Mouse (Mus musculus) thymus, adult 2 months (tissue): Measurements from ENCODE around the gene Slc38a3. TPM values are rescaled to one million over a fixed set of nuclear protein-coding genes. Genes with fewer than 3 reads are reported as not detected.
A peak's percentile ranks its signal among the peaks of the same experiment; 100 is the strongest.
"Not testable (repeated sequence)": the region's sequence is repeated elsewhere in the genome, so short reads cannot be mapped to it uniquely, and the experiment has no call there.

Source experiments
- DNase-seq: peaks from one replicate; pipeline ENCODE4 v3.0.0; 2021
- H3K27ac ChIP-seq: fragments of 200-500 bp; 2 replicates; pipeline ENCODE4 v1.5.1; 2012; ENCODE audit warnings: low read length, control low read depth; ENCODE audit not compliant: control insufficient read depth, insufficient read depth
- H3K27me3 ChIP-seq: fragments of 200-500 bp; 2 replicates; pipeline ENCODE4 v1.6.1; 2012; ENCODE audit warnings: mild to moderate bottlenecking, low read length, moderate library complexity, mixed read lengths; ENCODE audit not compliant: control insufficient read depth, insufficient read depth
- H3K36me3 ChIP-seq: fragments of 200-500 bp; 2 replicates; pipeline ENCODE4 v1.6.1; 2012; ENCODE audit warnings: mild to moderate bottlenecking, low read length, moderate library complexity; ENCODE audit not compliant: control insufficient read depth, insufficient read depth
- H3K4me1 ChIP-seq: fragments of 200-500 bp; replicated peaks from 2 replicates; pipeline ENCODE4 v1.6.1; 2012; ENCODE audit warnings: low read length; ENCODE audit not compliant: control insufficient read depth, insufficient read depth
- H3K4me3 ChIP-seq: fragments of 200-500 bp; 2 replicates; pipeline ENCODE4 v1.5.1; 2012; ENCODE audit warnings: mild to moderate bottlenecking, low read length, control low read depth, moderate library complexity; ENCODE audit not compliant: control insufficient read depth, insufficient read depth
- CTCF ChIP-seq: fragments of 200-500 bp; IDR thresholded peaks from 2 replicates; pipeline ENCODE4 v1.5.1; 2012; ENCODE audit warnings: mild to moderate bottlenecking, control low read depth, low read length, moderate library complexity, borderline replicate concordance; ENCODE audit not compliant: control insufficient read depth, poor library complexity, insufficient read depth; ENCODE audit errors: extremely low read depth
- POLR2A ChIP-seq: fragments of 200-500 bp; IDR thresholded peaks from 2 replicates; pipeline ENCODE4 v1.6.1; 2012; ENCODE audit warnings: mild to moderate bottlenecking, low read length, control low read depth, moderate library complexity; ENCODE audit not compliant: control insufficient read depth, poor library complexity, insufficient read depth; ENCODE audit errors: extremely low read depth
- WGBS: fragments of 180-500 bp; shearing (Covaris S2); methylation state at CpG from one replicate; pipeline ENCODE4 v1.1.7; 2018; 5-methylcytosine and 5-hydroxymethylcytosine counted together
- polyA plus RNA-seq: library from polyadenylated mRNA; depleted of rRNA; stranded (reverse); fragments of >200 nt; gene quantifications from 2 replicates; pipeline ENCODE4 v1.2.3, GENCODE M21; 2012

Slc38a3 gene
- polyA plus RNA-seq, 1 experiment: 11.2 TPM

DNA sequence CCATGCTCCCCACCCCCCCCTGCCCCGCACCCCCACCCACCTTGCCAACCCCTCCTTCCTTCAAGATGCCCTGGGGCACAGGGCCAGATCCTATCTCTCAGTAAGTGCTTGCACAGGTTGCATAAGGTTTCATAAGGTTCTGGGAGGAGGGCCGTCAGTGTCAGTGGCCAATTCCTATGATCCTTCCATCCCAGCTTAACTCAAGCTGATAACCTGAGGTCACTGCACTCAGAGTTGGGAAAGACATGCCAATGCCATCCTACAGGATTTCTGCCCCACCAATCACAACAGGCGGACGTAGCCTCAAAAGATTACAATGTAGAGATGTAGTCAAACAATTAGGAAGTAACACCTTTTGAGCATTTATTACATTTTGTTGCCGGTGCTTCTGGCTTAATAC, 19.1 kb upstream of the Slc38a3 start:
- Histone ChIP-seq H3K27me3 (no peaks in the 10 kb centered on the region), H3K4me1 (peaks cover 6% of the 10 kb centered on the region), H3K36me3 (no peaks in the 10 kb centered on the region), H3K27ac (no peak overlapping the region), H3K4me3 (no peak overlapping the region)
- no peak for DNase-seq
- 95% methylated on average over 5 of the region's 5 CpGs for WGBS
- TF ChIP-seq POLR2A: no peak
- no peak for TF ChIP-seq CTCF

DNA sequence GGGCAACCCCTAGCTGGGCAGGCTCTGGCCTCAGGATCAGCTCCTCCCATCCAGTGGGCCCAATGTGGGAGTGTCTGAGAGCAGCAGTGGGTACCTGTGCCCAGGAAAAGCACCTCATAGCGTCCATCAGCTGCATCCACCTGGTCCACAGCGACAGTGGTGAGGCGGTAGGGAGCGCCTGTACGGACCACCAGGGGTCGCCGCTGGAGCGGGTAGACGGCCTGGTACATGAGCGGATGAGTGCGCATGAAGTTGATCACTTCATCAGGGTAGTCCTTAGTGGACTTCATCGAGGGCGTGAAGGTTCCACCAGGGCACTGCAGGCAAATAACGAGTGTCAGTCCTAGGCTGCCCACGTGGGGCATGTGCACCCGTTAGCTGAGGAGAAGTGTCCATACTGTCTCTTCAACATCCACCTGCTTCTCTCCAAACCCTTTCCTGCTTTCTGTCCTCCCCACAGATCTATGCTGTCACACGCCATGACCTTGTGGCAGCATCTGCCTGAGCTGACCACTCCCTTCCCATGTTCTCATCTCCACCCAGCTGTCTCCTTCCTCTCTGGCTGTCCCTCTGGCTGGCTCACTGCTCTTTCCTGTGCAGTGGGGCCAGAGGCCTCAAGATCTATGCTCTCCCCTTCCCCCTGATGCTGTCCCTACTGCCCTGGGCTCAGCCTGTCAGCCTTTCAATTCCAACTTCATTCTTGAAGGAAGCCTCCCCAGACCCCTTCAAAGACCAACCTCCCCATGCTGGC, 16.1 kb upstream of the Slc38a3 start:
- no peaks in the 10 kb centered on the region for H3K36me3 ChIP-seq
- H3K4me1 ChIP-seq: peaks cover 4% of the 10 kb centered on the region
- no peaks in the 10 kb centered on the region for H3K27me3 ChIP-seq
- no peak overlapping the region for H3K27ac ChIP-seq
- H3K4me3 ChIP-seq: no peak overlapping the region
- peak; percentile 77 for DNase-seq
- 37% methylated on average over 17 of the region's 17 CpGs for WGBS
- TF ChIP-seq CTCF: peak; percentile 87
- no peak for TF ChIP-seq POLR2A

DNA sequence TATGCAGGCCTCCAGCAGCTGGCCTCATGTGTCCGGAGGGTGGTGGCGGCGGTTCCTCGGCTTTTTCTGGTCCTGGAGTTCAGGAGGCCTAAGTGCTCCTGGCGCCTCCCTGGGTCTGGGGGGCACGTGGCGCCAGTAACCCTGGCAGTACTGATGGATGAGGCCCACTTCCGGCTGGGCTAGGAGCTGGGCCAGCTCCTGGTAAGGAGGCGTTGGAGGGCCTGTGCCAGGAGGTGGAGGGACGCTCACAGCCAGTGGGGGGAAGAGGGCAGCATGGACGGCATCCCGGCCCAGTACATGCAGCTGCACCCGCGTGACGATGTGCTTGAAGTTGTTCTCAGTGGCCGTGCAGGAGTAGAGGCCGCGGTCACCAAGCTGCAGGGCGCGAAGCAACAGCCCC, 13.1 kb upstream of the Slc38a3 start:
- no peak overlapping the region for H3K4me3 ChIP-seq
- H3K36me3 ChIP-seq: no peaks in the 10 kb centered on the region
- no peak for TF ChIP-seq POLR2A
- no peak for TF ChIP-seq CTCF
- H3K27ac ChIP-seq: no peak overlapping the region
- DNase-seq: no peak
- no peaks in the 10 kb centered on the region for H3K4me1 ChIP-seq
- 91% methylated on average over 20 of the region's 20 CpGs for WGBS
- H3K27me3 ChIP-seq: no peaks in the 10 kb centered on the region; the same call in 1 of the 2 replicates

DNA sequence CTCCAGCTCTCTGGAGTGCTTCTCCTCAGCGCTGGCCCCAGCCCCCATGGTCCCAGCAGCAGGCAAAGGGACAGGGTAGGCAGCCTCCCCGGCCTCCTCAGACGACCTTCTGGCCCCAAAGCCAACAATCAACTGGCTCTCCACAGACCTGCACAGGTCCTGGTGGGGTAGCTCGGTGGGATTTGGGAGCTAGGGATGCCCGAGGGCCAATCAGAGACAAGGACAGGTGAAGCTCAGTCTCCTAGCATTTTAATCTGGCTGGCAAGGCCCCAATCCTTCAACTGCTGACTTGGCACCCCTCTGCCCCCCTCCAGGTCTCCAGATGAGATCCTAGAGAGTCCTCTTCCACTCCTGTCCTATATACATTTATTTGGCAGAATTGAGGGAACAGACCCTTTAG, 10.2 kb upstream of the Slc38a3 start, which contains the start of gene Gnat1:
Gnat1 (minus strand) TSS at position 212 of the 400 bp plus-strand sequence.
- no peak for DNase-seq

DNA sequence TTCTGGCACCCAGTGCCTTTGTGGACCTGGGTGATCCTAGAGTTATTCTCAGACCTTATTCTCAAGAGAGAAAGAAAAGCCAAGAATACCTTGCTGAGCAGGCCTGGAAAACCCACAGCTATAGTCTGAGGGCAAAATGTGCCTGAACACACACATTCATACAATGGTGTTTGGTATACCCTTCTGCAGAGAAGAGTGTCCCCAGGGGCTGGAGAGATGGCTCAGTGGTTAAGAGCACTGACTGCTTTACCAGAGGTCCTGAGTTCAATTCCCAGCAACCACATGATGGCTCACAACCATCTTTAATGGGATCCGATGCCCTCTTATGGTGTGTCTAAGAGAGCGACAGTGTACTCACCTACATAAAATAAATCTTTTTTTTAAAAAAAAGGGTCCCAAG, 9.5 kb upstream of the Slc38a3 start:
- Histone ChIP-seq H3K27me3 (peaks cover 7% of the 10 kb centered on the region; the same call in 1 of the 2 replicates), H3K4me1 (peaks cover 14% of the 10 kb centered on the region), H3K4me3 (no peak overlapping the region), H3K27ac (no peak overlapping the region), H3K36me3 (no peaks in the 10 kb centered on the region)
- DNase-seq: no peak
- TF ChIP-seq POLR2A (no peak), CTCF (no peak)
- WGBS: 97% methylated on average over 2 of the region's 2 CpGs

More for the DNA sequence above, 10.2 kb upstream of the Slc38a3 start, which contains the start of gene Gnat1:
- H3K4me3 ChIP-seq: no peak within 1 kb of the TSS
- H3K27me3 ChIP-seq: peaks cover 7% of the 10 kb centered on the region; the same call in 1 of the 2 replicates
- no peaks in the 10 kb centered on the region for H3K36me3 ChIP-seq
- 71% methylated on average over 5 of the region's 5 CpGs for WGBS
- TF ChIP-seq CTCF (no peak), POLR2A (no peak)
- no peak within 1 kb of the TSS for H3K27ac ChIP-seq
- peaks cover 14% of the 10 kb centered on the region for H3K4me1 ChIP-seq

DNA sequence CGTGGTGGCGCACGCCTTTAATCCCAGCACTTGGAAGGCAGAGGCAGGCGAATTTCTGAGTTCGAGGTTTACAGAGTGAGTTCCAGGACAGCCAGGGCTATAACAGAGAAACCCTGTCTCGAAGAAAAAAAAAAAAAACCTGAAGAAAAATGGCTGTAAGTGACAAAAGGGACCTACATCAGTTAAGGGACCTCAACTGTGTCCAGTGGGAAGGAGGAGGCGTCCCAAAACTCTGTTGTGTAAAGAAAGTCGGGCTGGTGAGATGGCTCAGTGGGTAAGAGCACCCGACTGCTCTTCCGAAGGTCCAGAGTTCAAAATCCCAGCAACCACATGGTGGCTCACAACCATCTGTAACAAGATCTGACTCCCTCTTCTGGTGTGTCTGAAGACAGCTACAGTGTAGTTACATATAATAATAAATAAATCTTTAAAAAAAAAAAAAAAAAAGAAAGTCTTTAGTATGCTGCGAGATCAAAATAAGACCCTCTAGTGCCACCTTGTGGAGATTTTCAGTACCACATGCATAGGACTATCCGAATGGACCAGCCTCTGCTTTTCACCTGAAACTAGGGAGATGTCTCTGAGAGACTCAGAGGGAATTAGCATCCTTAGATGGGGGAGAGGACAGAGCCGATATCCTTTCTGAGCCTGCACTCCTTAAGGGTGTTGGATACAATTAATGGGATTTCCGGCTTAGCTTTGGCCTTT, 8.6 kb upstream of the Slc38a3 start:
- H3K4me1 ChIP-seq: peaks cover 14% of the 10 kb centered on the region
- H3K27ac ChIP-seq, H3K36me3 ChIP-seq, H3K4me3 ChIP-seq, H3K27me3 ChIP-seq: not testable (repeated sequence)
- peak; percentile 80 for DNase-seq
- 41% methylated on average over 14 of the region's 14 CpGs for WGBS
